Mouse (Mus musculus) liver, embryonic 13.5 days (tissue): ENCODE data around the gene Orai1. TPM values are rescaled to one million over a fixed set of nuclear protein-coding genes. Genes with fewer than 3 reads are reported as not detected.
A peak's percentile ranks its signal among the peaks of the same experiment; 100 is the strongest.
"Not testable (repeated sequence)": the region's sequence is repeated elsewhere in the genome, so short reads cannot be mapped to it uniquely, and the experiment has no call there.

ENCODE experiments used
- ATAC-seq: fragments of 200-750 bp; cut with Nextera tagmentation; 2 replicates; pipeline ENCODE4 v1.8.0; 2017; ENCODE audit warnings: low read depth, mild to moderate bottlenecking, moderate number of reproducible peaks, moderate library complexity
- DNase-seq: peaks from one replicate; pipeline ENCODE4 v3.0.0; 2022
- H3K27ac ChIP-seq: fragments of 300-500 bp; sonication (generic); 2 replicates; pipeline ENCODE4 v1.5.1; 2015; ENCODE audit warnings: moderate library complexity, mild to moderate bottlenecking, inconsistent platforms
- H3K27me3 ChIP-seq: fragments of 300-500 bp; sonication (generic); 2 replicates; pipeline ENCODE4 v1.6.1; 2015; ENCODE audit warnings: mild to moderate bottlenecking, inconsistent platforms
- H3K36me3 ChIP-seq: fragments of 300-500 bp; sonication (generic); 2 replicates; pipeline ENCODE4 v1.6.1; 2015; ENCODE audit warnings: mild to moderate bottlenecking, inconsistent platforms
- H3K4me1 ChIP-seq: fragments of 300-500 bp; sonication (generic); replicated peaks from 2 replicates; pipeline ENCODE4 v1.6.1; 2015; ENCODE audit warnings: inconsistent platforms
- H3K4me2 ChIP-seq: fragments of 300-500 bp; sonication (generic); 2 replicates; pipeline ENCODE4 v1.6.1; 2015; ENCODE audit warnings: inconsistent platforms, mild to moderate bottlenecking, moderate library complexity
- H3K4me3 ChIP-seq: fragments of 300-500 bp; sonication (generic); replicated peaks from 2 replicates; pipeline ENCODE4 v1.5.1; 2015; ENCODE audit warnings: mild to moderate bottlenecking, inconsistent platforms
- H3K9ac ChIP-seq: fragments of 300-500 bp; sonication (generic); 2 replicates; pipeline ENCODE4 v1.6.1; 2015; ENCODE audit warnings: mild to moderate bottlenecking, inconsistent platforms
- H3K9me3 ChIP-seq: fragments of 300-500 bp; sonication (generic); replicated peaks from 2 replicates; pipeline ENCODE4 v1.6.1; 2016; ENCODE audit warnings: inconsistent platforms
- WGBS: fragments of 180-500 bp; shearing (Covaris S2); methylation state at CpG from one replicate; pipeline ENCODE4 v1.1.7; 2015; ENCODE audit not compliant: insufficient replicate concordance; 5-methylcytosine and 5-hydroxymethylcytosine counted together
- polyA plus RNA-seq: library from polyadenylated mRNA; unstranded; fragments of >200 nt; fragmentation: Nextera tagmentation; extraction: Ambion mirVana; gene quantifications from 2 replicates; pipeline ENCODE4 v1.2.1, GENCODE M21; 2015

Orai1 gene
- polyA plus RNA-seq, result 6.6 and 8.2 TPM in 2 replicates

DNA sequence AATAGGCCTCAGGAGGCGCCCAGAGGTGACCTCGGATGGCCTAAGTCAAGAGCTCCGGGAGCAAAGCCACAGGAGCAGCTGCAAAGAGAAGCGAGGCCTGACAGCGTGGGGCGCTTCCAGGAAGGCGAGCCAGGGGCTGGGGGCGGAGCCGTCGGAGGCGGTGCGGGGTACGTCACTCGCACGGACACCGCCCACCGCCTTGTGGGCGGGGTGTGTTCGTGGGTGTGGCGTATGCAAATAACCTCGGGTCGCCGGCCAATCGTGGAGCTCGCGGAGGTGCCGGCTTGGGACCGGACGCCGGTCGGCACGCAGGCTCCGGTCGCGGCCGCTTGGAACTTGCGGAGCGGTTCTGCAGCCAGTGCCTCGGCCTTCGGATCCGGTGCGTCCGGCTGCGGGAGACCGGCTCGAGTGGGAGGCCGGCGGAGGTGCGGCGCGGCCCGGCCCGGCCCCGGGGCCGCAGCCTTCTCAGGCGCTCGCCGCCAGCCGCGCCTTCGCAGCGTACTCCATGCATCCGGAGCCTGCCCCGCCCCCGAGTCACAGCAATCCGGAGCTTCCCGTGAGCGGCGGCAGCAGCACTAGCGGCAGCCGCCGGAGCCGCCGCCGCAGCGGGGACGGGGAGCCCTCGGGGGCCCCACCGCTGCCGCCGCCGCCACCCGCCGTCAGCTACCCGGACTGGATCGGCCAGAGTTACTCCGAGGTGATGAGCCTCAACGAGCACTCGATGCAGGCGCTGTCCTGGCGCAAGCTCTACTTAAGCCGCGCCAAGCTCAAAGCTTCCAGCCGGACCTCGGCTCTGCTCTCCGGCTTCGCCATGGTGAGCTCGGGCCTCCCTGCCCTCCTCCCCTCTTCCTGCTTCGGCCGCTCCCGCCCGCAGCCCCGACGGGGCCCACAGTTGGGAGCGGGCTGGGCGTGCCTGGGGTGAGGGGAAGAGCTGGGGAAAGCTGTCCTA is at the start of gene Orai1:
Gene Orai1, plus strand, starts transcription at position 322 of the 949 bp plus-strand sequence.
- no peaks in the 10 kb centered on the region for H3K36me3 ChIP-seq
- peaks cover 62% of the 10 kb centered on the region for H3K4me1 ChIP-seq
- ATAC-seq, result peak; percentile 89
- H3K9me3 ChIP-seq, result no peaks in the 10 kb centered on the region
- peak; percentile 98 for DNase-seq
- peak within 1 kb of the TSS; percentile 99 for H3K4me2 ChIP-seq
- peak within 1 kb of the TSS; percentile 87 for H3K9ac ChIP-seq
- peak within 1 kb of the TSS; percentile 80 for H3K4me3 ChIP-seq
- H3K27ac ChIP-seq, result peak within 1 kb of the TSS; percentile 94
- no peaks in the 10 kb centered on the region for H3K27me3 ChIP-seq
- WGBS, result under 1% methylated on average over 106 of the region's 106 CpGs

DNA sequence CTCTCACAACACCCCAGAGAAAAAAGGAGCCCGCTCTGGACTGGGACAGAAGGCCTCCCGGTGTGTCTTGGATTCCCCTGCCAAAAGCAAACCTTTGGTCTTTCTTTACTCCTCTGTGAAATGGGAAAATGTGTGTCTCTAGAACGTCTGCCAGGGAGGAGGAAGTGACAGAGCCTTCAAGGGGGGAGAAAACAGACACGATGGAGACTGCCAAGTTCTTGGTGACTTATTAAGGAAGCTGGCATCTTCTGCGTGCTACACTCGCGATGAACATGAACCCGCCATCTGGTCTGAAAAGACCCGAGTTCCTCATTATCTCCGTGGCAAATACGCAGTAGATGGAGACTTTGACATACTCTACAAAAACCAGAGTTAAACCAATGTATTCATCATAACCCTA is 49.4 kb upstream of the Orai1 start:
- 52% methylated on average over 11 of the region's 11 CpGs for WGBS
- Histone ChIP-seq H3K27me3 (no peaks in the 10 kb centered on the region), H3K4me1 (peaks cover 12% of the 10 kb centered on the region; the same call in 1 of the 2 replicates), H3K4me3 (no peak overlapping the region), H3K9me3 (no peaks in the 10 kb centered on the region), H3K27ac (no peak overlapping the region), H3K4me2 (no peak overlapping the region), H3K36me3 (no peaks in the 10 kb centered on the region), H3K9ac (no peak overlapping the region)
- DNase-seq (no peak), ATAC-seq (no peak)

DNA sequence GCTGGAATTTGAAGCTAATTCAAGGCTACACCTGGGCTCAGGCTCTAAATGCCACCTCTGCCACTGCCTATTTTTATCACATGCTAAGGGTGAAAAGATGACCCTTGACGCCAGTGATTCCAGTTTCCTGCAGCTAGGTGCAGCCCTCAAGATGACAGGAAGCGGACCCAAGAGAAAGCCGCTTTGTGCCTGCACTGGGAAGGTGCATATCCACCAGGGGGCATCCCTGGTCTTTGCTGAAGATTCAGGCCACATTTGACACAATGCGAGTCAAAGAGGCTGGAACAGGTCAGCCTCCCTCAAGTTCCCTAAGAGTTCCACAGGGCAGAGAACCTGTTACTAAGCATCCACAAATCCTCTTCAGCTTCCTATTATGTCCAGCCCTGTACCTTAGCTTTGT is 46.6 kb upstream of the Orai1 start:
- H3K4me3 ChIP-seq, result no peak overlapping the region
- H3K9ac ChIP-seq, result no peak overlapping the region
- H3K27ac ChIP-seq, result no peak overlapping the region
- DNase-seq, result peak; percentile 48
- WGBS, result 21% methylated on average over 4 of the region's 4 CpGs
- H3K36me3 ChIP-seq, result no peaks in the 10 kb centered on the region
- H3K27me3 ChIP-seq, result no peaks in the 10 kb centered on the region
- no peak; the same call in 1 of the 2 replicates for ATAC-seq
- no peaks in the 10 kb centered on the region for H3K9me3 ChIP-seq
- H3K4me2 ChIP-seq, result no peak overlapping the region
- peaks cover 32% of the 10 kb centered on the region for H3K4me1 ChIP-seq

DNA sequence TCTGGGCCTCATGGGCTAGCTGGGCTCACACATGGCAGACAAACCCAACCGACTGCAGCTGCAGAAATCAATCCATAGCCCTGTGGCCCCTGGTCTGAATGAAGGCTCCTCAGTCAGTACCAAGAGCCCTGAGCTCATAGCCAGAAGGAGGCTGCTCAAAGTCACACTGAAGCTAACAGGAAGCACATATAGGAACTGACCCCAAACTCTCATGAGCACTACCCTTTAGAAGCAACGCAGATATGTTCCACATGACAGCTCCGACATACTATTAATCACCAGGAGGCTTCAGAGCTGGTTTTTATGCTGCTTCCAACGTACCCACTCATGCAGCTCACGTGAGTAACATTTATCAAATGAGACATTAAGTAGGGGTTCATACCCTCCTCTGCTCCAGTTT is 44.8 kb upstream of the Orai1 start:
- WGBS, result 60% methylated on average over 5 of the region's 5 CpGs
- Histone ChIP-seq H3K27me3 (no peaks in the 10 kb centered on the region), H3K4me2 (no peak overlapping the region), H3K9ac (no peak overlapping the region), H3K36me3 (no peaks in the 10 kb centered on the region), H3K9me3 (no peaks in the 10 kb centered on the region), H3K27ac (no peak overlapping the region), H3K4me3 (no peak overlapping the region), H3K4me1 (peaks cover 34% of the 10 kb centered on the region)
- ATAC-seq, result no peak
- no peak for DNase-seq

DNA sequence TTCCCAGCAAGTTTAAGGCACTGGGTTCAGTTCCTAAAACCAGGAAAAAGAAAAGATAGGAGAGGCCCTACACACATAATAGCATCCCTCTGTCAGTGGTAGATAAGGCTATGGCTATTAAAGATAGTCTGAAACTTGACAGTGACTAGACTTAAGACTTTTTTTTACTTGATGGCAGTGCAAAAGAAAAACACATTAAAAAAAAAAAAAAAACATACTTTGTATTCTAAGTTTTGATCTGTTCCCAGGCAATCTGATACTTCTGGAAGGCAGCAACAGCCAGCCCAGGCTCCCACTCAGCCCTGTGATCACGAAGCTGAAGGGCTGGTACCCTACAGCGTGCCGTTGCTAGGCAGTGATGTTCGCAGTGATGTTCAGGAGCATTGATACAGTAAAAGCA is 43.4 kb upstream of the Orai1 start:
- Histone ChIP-seq H3K4me3 (no peak overlapping the region), H3K27ac (no peak overlapping the region), H3K4me1 (peaks cover 31% of the 10 kb centered on the region), H3K9ac (no peak overlapping the region), H3K36me3 (no peaks in the 10 kb centered on the region), H3K9me3 (no peaks in the 10 kb centered on the region), H3K27me3 (no peaks in the 10 kb centered on the region), H3K4me2 (0 out of 2 replicates have a peak overlapping the region, but pooled peaks have one; percentile 19)
- peak; percentile 61 for ATAC-seq
- WGBS, result 72% methylated on average over 4 of the region's 4 CpGs
- DNase-seq, result no peak

DNA sequence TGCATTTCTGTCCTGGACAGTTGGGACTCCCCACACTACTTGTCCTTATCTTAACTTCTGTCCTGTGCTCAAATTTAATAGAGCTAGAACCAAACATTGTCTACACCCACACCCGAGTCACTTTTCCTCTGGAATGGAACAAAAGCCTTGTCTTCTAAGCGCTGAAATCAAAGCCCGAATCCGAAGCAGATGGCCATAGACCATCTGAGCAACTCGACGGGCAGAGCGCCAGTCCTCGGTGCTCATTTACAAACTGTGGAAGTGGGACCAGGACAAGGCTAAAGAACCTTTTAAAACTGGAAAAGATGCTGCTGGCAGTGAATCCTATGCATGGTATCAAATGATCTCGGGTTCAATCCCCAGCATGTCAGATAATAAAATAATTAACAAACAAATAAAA is 42.8 kb upstream of the Orai1 start:
- H3K4me1 ChIP-seq, result peaks cover 31% of the 10 kb centered on the region
- no peak overlapping the region for H3K27ac ChIP-seq
- DNase-seq, result no peak
- H3K27me3 ChIP-seq, result no peaks in the 10 kb centered on the region
- H3K4me3 ChIP-seq, result no peak overlapping the region
- H3K9me3 ChIP-seq, result no peaks in the 10 kb centered on the region
- no peaks in the 10 kb centered on the region for H3K36me3 ChIP-seq
- H3K4me2 ChIP-seq, result no peak overlapping the region
- ATAC-seq, result no peak
- WGBS, result 79% methylated on average over 9 of the region's 9 CpGs
- no peak overlapping the region for H3K9ac ChIP-seq

DNA sequence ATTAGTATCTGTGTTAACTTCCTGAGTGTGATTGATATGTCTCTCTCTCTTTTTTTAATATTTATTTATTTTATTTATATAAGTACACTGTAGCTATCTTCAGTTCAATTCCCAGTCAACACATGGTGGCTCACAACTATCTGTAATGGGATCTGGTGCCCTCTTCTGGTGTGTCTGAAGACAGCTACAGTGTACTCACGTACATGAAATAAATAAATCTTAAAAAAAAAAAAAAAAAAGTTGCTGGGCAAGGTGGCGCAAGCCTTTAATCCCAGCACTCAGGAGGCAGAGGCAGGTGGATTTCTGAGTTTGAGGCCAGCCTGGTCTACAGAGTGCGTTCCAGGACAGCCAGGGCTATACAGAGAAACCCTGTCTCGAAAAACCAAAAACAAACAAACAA is 40.2 kb upstream of the Orai1 start:
- not testable (repeated sequence) for H3K27me3 ChIP-seq, H3K27ac ChIP-seq, H3K4me3 ChIP-seq, H3K9me3 ChIP-seq, ATAC-seq, DNase-seq, H3K4me2 ChIP-seq, H3K36me3 ChIP-seq, H3K9ac ChIP-seq
- H3K4me1 ChIP-seq, result peaks cover 40% of the 10 kb centered on the region
- 82% methylated on average over 4 of the region's 4 CpGs for WGBS

DNA sequence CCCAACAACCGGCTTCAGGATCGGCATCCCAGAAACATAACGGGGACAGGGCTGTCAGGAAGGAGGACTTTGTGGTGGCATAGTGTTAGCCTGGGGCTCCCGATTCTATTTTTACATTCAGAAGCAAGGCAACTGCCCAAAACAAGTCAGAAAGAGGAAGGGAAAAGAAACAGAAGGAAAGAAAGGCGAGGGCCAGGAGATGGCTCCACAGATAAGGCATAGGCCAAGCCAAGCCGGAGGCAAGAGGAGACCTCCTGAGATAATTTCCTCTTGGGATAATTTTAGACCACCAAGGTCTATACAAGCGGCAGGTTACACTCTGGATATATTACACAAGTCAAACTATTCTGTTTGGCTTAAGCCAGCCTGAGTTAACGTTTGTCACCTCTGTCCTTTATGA is 35.9 kb upstream of the Orai1 start:
- WGBS, result 24% methylated on average over 8 of the region's 8 CpGs
- Histone ChIP-seq H3K36me3 (no peaks in the 10 kb centered on the region), H3K9ac (no peak overlapping the region), H3K27ac (no peak overlapping the region; the same call in 1 of the 2 replicates), H3K4me2 (no peak overlapping the region), H3K9me3 (no peaks in the 10 kb centered on the region), H3K27me3 (no peaks in the 10 kb centered on the region), H3K4me1 (peaks cover 21% of the 10 kb centered on the region), H3K4me3 (no peak overlapping the region)
- DNase-seq, result no peak
- ATAC-seq, result no peak

DNA sequence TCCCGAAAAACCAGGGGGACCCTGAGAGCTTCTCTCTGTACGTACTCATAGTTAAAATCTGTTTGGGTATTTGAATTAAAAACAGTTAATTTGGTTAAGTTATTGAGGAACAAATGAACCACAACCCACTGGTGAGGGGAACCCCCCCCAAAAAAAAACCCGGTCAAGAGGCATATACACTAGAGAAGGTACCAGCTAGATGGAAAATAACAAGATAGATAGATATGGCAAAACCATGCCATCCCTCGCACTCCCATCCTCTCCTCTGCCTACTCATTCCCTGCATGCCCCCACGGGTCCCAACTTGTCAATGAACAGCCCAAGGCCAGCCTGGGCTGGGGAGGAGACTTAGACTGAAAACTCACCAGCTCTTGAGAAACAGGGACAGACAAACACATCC is 30.4 kb upstream of the Orai1 start:
- Histone ChIP-seq H3K36me3 (no peaks in the 10 kb centered on the region), H3K4me2 (no peak overlapping the region), H3K4me3 (no peak overlapping the region), H3K4me1 (peaks cover 37% of the 10 kb centered on the region), H3K27me3 (peaks cover 38% of the 10 kb centered on the region), H3K9me3 (no peaks in the 10 kb centered on the region), H3K27ac (no peak overlapping the region), H3K9ac (no peak overlapping the region)
- ATAC-seq (no peak), DNase-seq (no peak)
- 71% methylated on average over 5 of the region's 5 CpGs for WGBS

DNA sequence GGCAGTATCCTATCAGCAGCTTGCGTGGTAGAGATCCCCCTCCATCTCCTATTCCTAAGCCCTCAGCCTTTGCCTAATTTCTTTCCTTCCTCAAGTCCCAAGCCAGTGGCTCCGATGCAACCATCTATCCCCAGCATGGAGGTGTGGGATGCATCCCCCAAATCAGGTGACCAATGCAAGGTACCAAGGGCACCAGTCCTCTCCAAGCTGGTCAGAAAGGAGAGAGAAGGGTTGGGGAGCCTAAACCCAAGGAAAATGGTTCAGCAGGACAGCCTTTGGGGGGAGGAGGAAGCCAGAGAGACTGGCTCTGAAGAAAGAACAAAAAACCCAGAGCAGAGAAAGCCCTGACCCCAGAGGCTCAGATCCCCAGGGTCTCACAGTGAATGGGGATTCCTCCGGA is 29.6 kb upstream of the Orai1 start:
- H3K27ac ChIP-seq, result no peak overlapping the region
- 75% methylated on average over 3 of the region's 3 CpGs for WGBS
- no peak for DNase-seq

DNA sequence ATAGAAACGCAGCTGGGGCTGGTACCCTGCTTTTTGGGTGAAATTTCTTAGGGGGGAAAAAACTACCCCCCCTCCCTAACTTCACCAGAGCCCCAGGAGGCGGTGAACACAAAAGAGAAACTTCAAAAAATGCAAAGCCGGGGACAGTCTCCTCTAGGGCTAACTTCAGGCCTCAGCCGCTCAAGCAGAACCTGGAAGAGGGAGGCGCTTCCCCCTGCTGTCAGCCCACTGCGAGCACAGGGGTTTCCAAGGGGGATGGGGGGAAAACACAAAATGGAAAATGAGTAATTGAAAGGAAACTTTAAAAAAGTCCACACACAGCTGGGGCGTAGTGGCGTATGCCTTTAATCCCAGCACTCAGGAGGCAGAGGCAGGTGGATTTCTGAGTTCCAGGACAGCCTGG is 28.8 kb upstream of the Orai1 start:
- H3K4me1 ChIP-seq, result peaks cover 44% of the 10 kb centered on the region
- H3K27me3 ChIP-seq, result peaks cover 38% of the 10 kb centered on the region
- no peak overlapping the region for H3K4me2 ChIP-seq
- DNase-seq (no peak), ATAC-seq (no peak)
- H3K36me3 ChIP-seq, result no peaks in the 10 kb centered on the region
- no peak overlapping the region for H3K9ac ChIP-seq
- no peak overlapping the region for H3K4me3 ChIP-seq
- H3K27ac ChIP-seq, result no peak overlapping the region
- WGBS, result 60% methylated on average over 8 of the region's 8 CpGs
- H3K9me3 ChIP-seq, result no peaks in the 10 kb centered on the region

More for the DNA sequence above, 29.6 kb upstream of the Orai1 start:
- Histone ChIP-seq H3K4me3 (no peak overlapping the region), H3K4me2 (no peak overlapping the region), H3K36me3 (no peaks in the 10 kb centered on the region), H3K4me1 (peaks cover 44% of the 10 kb centered on the region), H3K9me3 (no peaks in the 10 kb centered on the region), H3K27me3 (peaks cover 38% of the 10 kb centered on the region), H3K9ac (no peak overlapping the region)
- no peak for ATAC-seq
